Mouse (Mus musculus): Measurements from ENCODE around the gene Olfr829. TPM values are rescaled to one million over a fixed set of nuclear protein-coding genes. Genes with fewer than 3 reads are reported as not detected.

Olfr829 gene
- not detected for polyA plus RNA-seq (2014; fragmentation: Illumina TruSeq; extraction: RNeasy Lipid Tissue Mini Kit (QIAGEN cat#74804); ENCODE audit: low read depth, low replicate concordance)

GRCm38 (mm10) chr9:18854633-18855032 lies at the start of gene Olfr829:
TSS of gene Olfr829 (plus strand) at chr9:18854933.

GRCm38 (mm10) chr9:18819426-18819825 lies 35.3 kb upstream of the Olfr829 start, which contains the start of gene Olfr828:
TSS of gene Olfr828 (minus strand) at chr9:18819526.

GRCm38 (mm10) chr9:18874393-18874792 lies 19.7 kb downstream of the Olfr829 start, which contains the start of gene Olfr830:
TSS of gene Olfr830 (plus strand) at chr9:18874693.

Other genes with a start within 250 kb of the Olfr829 start
- 6.5 TPM for gene Muc16, start 180.4 kb upstream of the Olfr829 start, polyA plus RNA-seq (2014; fragmentation: Illumina TruSeq; extraction: RNeasy Lipid Tissue Mini Kit (QIAGEN cat#74804); ENCODE audit: low read depth, low replicate concordance)
- not detected for gene Olfr24, start 90.9 kb upstream of the Olfr829 start, polyA plus RNA-seq (2014; fragmentation: Illumina TruSeq; extraction: RNeasy Lipid Tissue Mini Kit (QIAGEN cat#74804); ENCODE audit: low read depth, low replicate concordance)
- gene Olfr828, start 35.4 kb upstream of the Olfr829 start, polyA plus RNA-seq (2014; fragmentation: Illumina TruSeq; extraction: RNeasy Lipid Tissue Mini Kit (QIAGEN cat#74804); ENCODE audit: low read depth, low replicate concordance) = not detected
- gene Olfr830, start 19.8 kb downstream of the Olfr829 start, polyA plus RNA-seq (2014; fragmentation: Illumina TruSeq; extraction: RNeasy Lipid Tissue Mini Kit (QIAGEN cat#74804); ENCODE audit: low read depth, low replicate concordance) = not detected
- not detected for gene Olfr832, start 82.2 kb downstream of the Olfr829 start, polyA plus RNA-seq (2014; fragmentation: Illumina TruSeq; extraction: RNeasy Lipid Tissue Mini Kit (QIAGEN cat#74804); ENCODE audit: low read depth, low replicate concordance)
- not detected for gene Olfr834, start 133.1 kb downstream of the Olfr829 start, polyA plus RNA-seq (2014; fragmentation: Illumina TruSeq; extraction: RNeasy Lipid Tissue Mini Kit (QIAGEN cat#74804); ENCODE audit: low read depth, low replicate concordance)
- gene Olfr835, start 177.8 kb downstream of the Olfr829 start, polyA plus RNA-seq (2014; fragmentation: Illumina TruSeq; extraction: RNeasy Lipid Tissue Mini Kit (QIAGEN cat#74804); ENCODE audit: low read depth, low replicate concordance) = not detected